Mouse (Mus musculus): ENCODE measurements around the gene Hist1h4j.
"Not testable (repeated sequence)": the region's sequence is repeated elsewhere in the genome, so short reads cannot be mapped to it uniquely, and the experiment has no call there.

The Hist1h4j gene

GRCm38 (mm10) chr13:21782361-21783254 is 47.7 kb downstream of the Hist1h4j start:
- not testable (repeated sequence) for DNase-seq

GRCm38 (mm10) chr13:21783255-21783617 is 48.4 kb downstream of the Hist1h4j start, which contains the start of gene Hist1h3i:
Gene Hist1h3i (minus strand): TSS chr13:21783370.
- peak; percentile 52 for DNase-seq

- DNase-seq, result no peak
These were observed 48.9 kb downstream of the Hist1h4j start for GRCm38 (mm10) chr13:21783734-21784161.

- DNase-seq, result no peak
These were observed 49.4 kb downstream of the Hist1h4j start for GRCm38 (mm10) chr13:21784311-21784710.
